Mouse (Mus musculus): ENCODE measurements around the gene Rimbp2. TPM values are rescaled to one million over a fixed set of nuclear protein-coding genes. Genes with fewer than 3 reads are reported as not detected.

Gene Rimbp2
- polyA plus RNA-seq, 1 experiment from 2014 or later: 0.67 TPM

- no peaks in the 10 kb centered on the region for H3K36me3 ChIP-seq (ENCODE audit: control insufficient read depth, insufficient read depth, low read length)
- H3K4me1 ChIP-seq (ENCODE audit: control insufficient read depth, insufficient read depth, low read length): no peaks in the 10 kb centered on the region
- 33% methylated on average over 8 of the region's 8 CpGs for WGBS
- no peak overlapping the region for H3K9ac ChIP-seq (ENCODE audit: low read depth, low read length)
- H3K4me3 ChIP-seq (ENCODE audit: low read length): no peak overlapping the region
- no peaks in the 10 kb centered on the region for H3K9me3 ChIP-seq (ENCODE audit: control insufficient read depth, low read length)
- no peak overlapping the region for H3K27ac ChIP-seq (ENCODE audit: low read length)
- no peak overlapping the region for H3K4me2 ChIP-seq (ENCODE audit: low read depth, low read length)
- ATAC-seq: no peak
- H3K27me3 ChIP-seq (replicated peaks; ENCODE audit: control insufficient read depth, insufficient read depth, low read length): no peaks in the 10 kb centered on the region
Observed at GRCm38 (mm10) chr5:128761118-128761517, 192.2 kb downstream of the Rimbp2 start.

- Histone ChIP-seq H3K4me1 (ENCODE audit: control insufficient read depth, insufficient read depth, low read length) (no peaks in the 10 kb centered on the region), H3K27ac (ENCODE audit: low read length) (no peak overlapping the region), H3K4me3 (ENCODE audit: low read length) (no peak overlapping the region), H3K4me2 (ENCODE audit: low read depth, low read length) (no peak overlapping the region), H3K9me3 (ENCODE audit: control insufficient read depth, low read length) (no peaks in the 10 kb centered on the region), H3K36me3 (ENCODE audit: control insufficient read depth, insufficient read depth, low read length) (no peaks in the 10 kb centered on the region), H3K27me3 (replicated peaks; ENCODE audit: control insufficient read depth, insufficient read depth, low read length) (no peaks in the 10 kb centered on the region), H3K9ac (ENCODE audit: low read depth, low read length) (no peak overlapping the region)
- ATAC-seq: no peak
- WGBS: 83% methylated on average over 8 of the region's 8 CpGs
Observed at GRCm38 (mm10) chr5:128746261-128746660, 207.0 kb downstream of the Rimbp2 start.

GRCm38 (mm10) chr5:128745206-128745605 is 208.1 kb downstream of the Rimbp2 start:
- Histone ChIP-seq H3K27ac (ENCODE audit: low read length) (no peak overlapping the region), H3K36me3 (ENCODE audit: control insufficient read depth, insufficient read depth, low read length) (no peaks in the 10 kb centered on the region), H3K4me3 (ENCODE audit: low read length) (no peak overlapping the region), H3K27me3 (replicated peaks; ENCODE audit: control insufficient read depth, insufficient read depth, low read length) (no peaks in the 10 kb centered on the region), H3K4me2 (ENCODE audit: low read depth, low read length) (no peak overlapping the region), H3K9ac (ENCODE audit: low read depth, low read length) (no peak overlapping the region), H3K4me1 (ENCODE audit: control insufficient read depth, insufficient read depth, low read length) (no peaks in the 10 kb centered on the region), H3K9me3 (ENCODE audit: control insufficient read depth, low read length) (no peaks in the 10 kb centered on the region)
- WGBS: 73% methylated on average over 9 of the region's 9 CpGs
- ATAC-seq: no peak

GRCm38 (mm10) chr5:128744351-128744750 is 208.9 kb downstream of the Rimbp2 start:
- no peaks in the 10 kb centered on the region for H3K9me3 ChIP-seq (ENCODE audit: control insufficient read depth, low read length)
- H3K4me2 ChIP-seq (ENCODE audit: low read depth, low read length): no peak overlapping the region
- no peaks in the 10 kb centered on the region for H3K27me3 ChIP-seq (replicated peaks; ENCODE audit: control insufficient read depth, insufficient read depth, low read length)
- no peak overlapping the region for H3K4me3 ChIP-seq (ENCODE audit: low read length)
- no peak for ATAC-seq
- H3K27ac ChIP-seq (ENCODE audit: low read length): no peak overlapping the region
- WGBS: 91% methylated on average over 6 of the region's 6 CpGs
- H3K4me1 ChIP-seq (ENCODE audit: control insufficient read depth, insufficient read depth, low read length): no peaks in the 10 kb centered on the region
- H3K9ac ChIP-seq (ENCODE audit: low read depth, low read length): no peak overlapping the region
- H3K36me3 ChIP-seq (ENCODE audit: control insufficient read depth, insufficient read depth, low read length): no peaks in the 10 kb centered on the region

GRCm38 (mm10) chr5:128739838-128740171 is 213.5 kb downstream of the Rimbp2 start:
- H3K36me3 ChIP-seq (ENCODE audit: control insufficient read depth, insufficient read depth, low read length): no peaks in the 10 kb centered on the region
- no peak overlapping the region for H3K4me3 ChIP-seq (ENCODE audit: low read length)
- no peaks in the 10 kb centered on the region for H3K4me1 ChIP-seq (ENCODE audit: control insufficient read depth, insufficient read depth, low read length)
- no peak overlapping the region for H3K9ac ChIP-seq (ENCODE audit: low read depth, low read length)
- WGBS: 34% methylated on average over 8 of the region's 8 CpGs
- no peak overlapping the region for H3K27ac ChIP-seq (ENCODE audit: low read length)
- no peaks in the 10 kb centered on the region for H3K9me3 ChIP-seq (ENCODE audit: control insufficient read depth, low read length)
- no peak overlapping the region for H3K4me2 ChIP-seq (ENCODE audit: low read depth, low read length)
- no peak for ATAC-seq
- H3K27me3 ChIP-seq (replicated peaks; ENCODE audit: control insufficient read depth, insufficient read depth, low read length): no peaks in the 10 kb centered on the region; the same call in 1 of the 2 replicates

GRCm38 (mm10) chr5:128739168-128739837 is 214.0 kb downstream of the Rimbp2 start:
- no peak overlapping the region for H3K27ac ChIP-seq (ENCODE audit: low read length)
- no peaks in the 10 kb centered on the region for H3K36me3 ChIP-seq (ENCODE audit: control insufficient read depth, insufficient read depth, low read length)
- no peaks in the 10 kb centered on the region for H3K9me3 ChIP-seq (ENCODE audit: control insufficient read depth, low read length)
- no peak overlapping the region for H3K4me2 ChIP-seq (ENCODE audit: low read depth, low read length)
- H3K27me3 ChIP-seq (replicated peaks; ENCODE audit: control insufficient read depth, insufficient read depth, low read length): no peaks in the 10 kb centered on the region; the same call in 1 of the 2 replicates
- H3K4me3 ChIP-seq (ENCODE audit: low read length): no peak overlapping the region
- no peak for ATAC-seq
- 39% methylated on average over 16 of the region's 17 CpGs for WGBS
- no peak overlapping the region for H3K9ac ChIP-seq (ENCODE audit: low read depth, low read length)
- no peaks in the 10 kb centered on the region for H3K4me1 ChIP-seq (ENCODE audit: control insufficient read depth, insufficient read depth, low read length)

- Histone ChIP-seq H3K9ac (ENCODE audit: low read depth, low read length) (no peak overlapping the region), H3K9me3 (ENCODE audit: control insufficient read depth, low read length) (no peaks in the 10 kb centered on the region), H3K4me2 (ENCODE audit: low read depth, low read length) (no peak overlapping the region), H3K4me3 (ENCODE audit: low read length) (no peak overlapping the region), H3K27ac (ENCODE audit: low read length) (no peak overlapping the region), H3K4me1 (ENCODE audit: control insufficient read depth, insufficient read depth, low read length) (no peaks in the 10 kb centered on the region), H3K36me3 (ENCODE audit: control insufficient read depth, insufficient read depth, low read length) (no peaks in the 10 kb centered on the region), H3K27me3 (replicated peaks; ENCODE audit: control insufficient read depth, insufficient read depth, low read length) (no peaks in the 10 kb centered on the region; the same call in 1 of the 2 replicates)
- 72% methylated on average over 22 of the region's 22 CpGs for WGBS
- no peak for ATAC-seq
Observed at GRCm38 (mm10) chr5:128735921-128736320, 217.4 kb downstream of the Rimbp2 start.

- WGBS: 2% methylated on average over 6 of the region's 6 CpGs
- no peaks in the 10 kb centered on the region for H3K4me1 ChIP-seq (ENCODE audit: control insufficient read depth, insufficient read depth, low read length)
- H3K9me3 ChIP-seq (ENCODE audit: control insufficient read depth, low read length): no peaks in the 10 kb centered on the region
- H3K4me2 ChIP-seq (ENCODE audit: low read depth, low read length): no peak overlapping the region
- no peak overlapping the region for H3K27ac ChIP-seq (ENCODE audit: low read length)
- no peaks in the 10 kb centered on the region for H3K36me3 ChIP-seq (ENCODE audit: control insufficient read depth, insufficient read depth, low read length)
- no peak overlapping the region for H3K9ac ChIP-seq (ENCODE audit: low read depth, low read length)
- H3K4me3 ChIP-seq (ENCODE audit: low read length): no peak overlapping the region
- ATAC-seq: no peak
- no peaks in the 10 kb centered on the region; the same call in 1 of the 2 replicates for H3K27me3 ChIP-seq (replicated peaks; ENCODE audit: control insufficient read depth, insufficient read depth, low read length)
Observed at GRCm38 (mm10) chr5:128733955-128734354, 219.3 kb downstream of the Rimbp2 start.

GRCm38 (mm10) chr5:128732416-128733014 is 220.8 kb downstream of the Rimbp2 start:
- Histone ChIP-seq H3K9me3 (ENCODE audit: control insufficient read depth, low read length) (no peaks in the 10 kb centered on the region), H3K4me1 (ENCODE audit: control insufficient read depth, insufficient read depth, low read length) (no peaks in the 10 kb centered on the region), H3K4me2 (ENCODE audit: low read depth, low read length) (no peak overlapping the region), H3K9ac (ENCODE audit: low read depth, low read length) (no peak overlapping the region), H3K27ac (ENCODE audit: low read length) (no peak overlapping the region), H3K4me3 (ENCODE audit: low read length) (no peak overlapping the region), H3K27me3 (replicated peaks; ENCODE audit: control insufficient read depth, insufficient read depth, low read length) (no peaks in the 10 kb centered on the region), H3K36me3 (ENCODE audit: control insufficient read depth, insufficient read depth, low read length) (no peaks in the 10 kb centered on the region)
- ATAC-seq: no peak
- WGBS: 70% methylated on average over 11 of the region's 11 CpGs

- Histone ChIP-seq H3K4me1 (ENCODE audit: control insufficient read depth, insufficient read depth, low read length) (no peaks in the 10 kb centered on the region), H3K9me3 (ENCODE audit: control insufficient read depth, low read length) (no peaks in the 10 kb centered on the region), H3K27ac (ENCODE audit: low read length) (no peak overlapping the region), H3K27me3 (replicated peaks; ENCODE audit: control insufficient read depth, insufficient read depth, low read length) (no peaks in the 10 kb centered on the region), H3K4me2 (ENCODE audit: low read depth, low read length) (no peak overlapping the region), H3K4me3 (ENCODE audit: low read length) (no peak overlapping the region), H3K36me3 (ENCODE audit: control insufficient read depth, insufficient read depth, low read length) (no peaks in the 10 kb centered on the region), H3K9ac (ENCODE audit: low read depth, low read length) (no peak overlapping the region)
- WGBS: 42% methylated on average over 5 of the region's 5 CpGs
- ATAC-seq: no peak
Observed at GRCm38 (mm10) chr5:128730634-128731033, 222.7 kb downstream of the Rimbp2 start.
